In genomic region chr13:31303194-31303593, GRCm38 (mm10) we compare ENCODE assay signal across 25 mouse cellular contexts.
"Had no signal": no experiment of that assay in that cellular context is flagged by ENCODE, and none has a peak within 500 bp of the region (broad histone marks: within the 10 kb centered on the region; RNA-seq: fewer than 3 reads in every experiment).

No protein-coding gene starts in this region.

- H3K4me3 ChIP-seq: gastrocnemius, adult 2 months; heart, embryonic 13.5 days; heart, embryonic 15.5 days; hindbrain, embryonic 10.5 days; hindbrain, embryonic 12.5 days; intestine, embryonic 15.5 days; layer of hippocampus, adult 2 months; left cerebral cortex, adult 2 months; limb, embryonic 10.5 days; limb, embryonic 12.5 days had no signal

- H3K36me3 ChIP-seq: heart, embryonic 13.5 days; heart, embryonic 15.5 days; hindbrain, embryonic 10.5 days; hindbrain, embryonic 12.5 days; intestine, embryonic 15.5 days; limb, embryonic 10.5 days; limb, embryonic 12.5 days had no signal

- H3K9me3 ChIP-seq: heart, embryonic 13.5 days; heart, embryonic 15.5 days; hindbrain, embryonic 10.5 days; hindbrain, embryonic 12.5 days; intestine, embryonic 15.5 days; limb, embryonic 10.5 days; limb, embryonic 12.5 days had no signal

- DNase-seq: gastrocnemius, adult 2 months; gastrocnemius, postnatal 10 days; gastrocnemius, postnatal 25 days; heart, adult 18-20 months; heart, postnatal 14 days; heart, postnatal 36 days; kidney, adult 18-20 months; kidney, adult 8-10 months; kidney, postnatal 10 days; kidney, postnatal 25 days; liver had no signal

- ATAC-seq: hindbrain, embryonic 16.5 days; inflammation-experienced regulatory T-cells, adult 6 months; intestine, embryonic 15.5 days; intestine, postnatal 0 days had no signal

- H3K4me2 ChIP-seq: heart, embryonic 11.5 days; heart, embryonic 13.5 days; heart, embryonic 15.5 days; hindbrain, embryonic 12.5 days; hindbrain, embryonic 14.5 days; intestine, embryonic 15.5 days; limb, embryonic 12.5 days had no signal

- H3K27ac ChIP-seq: gastrocnemius, adult 2 months; heart, embryonic 13.5 days; heart, embryonic 15.5 days; hindbrain, embryonic 10.5 days; hindbrain, embryonic 12.5 days; hindbrain, embryonic 14.5 days; intestine, embryonic 15.5 days; layer of hippocampus, adult 2 months; left cerebral cortex, adult 2 months; limb, embryonic 10.5 days; limb, embryonic 12.5 days had no signal

- H3K4me1 ChIP-seq: heart, embryonic 13.5 days; heart, embryonic 15.5 days; hindbrain, embryonic 10.5 days; hindbrain, embryonic 12.5 days; intestine, embryonic 15.5 days; limb, embryonic 10.5 days; limb, embryonic 12.5 days had no signal

- H3K9ac ChIP-seq: heart, embryonic 13.5 days; heart, embryonic 15.5 days; hindbrain, embryonic 12.5 days; hindbrain, embryonic 14.5 days; intestine, embryonic 15.5 days; limb, embryonic 12.5 days had no signal

- H3K27me3 ChIP-seq: hindbrain, embryonic 12.5 days; intestine, embryonic 15.5 days; limb, embryonic 12.5 days had no signal
